Mouse (Mus musculus): ENCODE data around the gene 4933402E13Rik.

Gene 4933402E13Rik

GRCm38 (mm10) chrX:62283199-62283598 lies at the start of gene 4933402E13Rik:
Gene 4933402E13Rik, plus strand, starts transcription at chrX:62283499.
- no peak for DNase-seq

All from cerebellum, postnatal 10 days (tissue).